Mouse (Mus musculus): ENCODE data around the gene Rasl10a. TPM values are rescaled to one million over a fixed set of nuclear protein-coding genes. Genes with fewer than 3 reads are reported as not detected.

Rasl10a gene
- polyA plus RNA-seq, 1 experiment: 6.6 TPM

DNA sequence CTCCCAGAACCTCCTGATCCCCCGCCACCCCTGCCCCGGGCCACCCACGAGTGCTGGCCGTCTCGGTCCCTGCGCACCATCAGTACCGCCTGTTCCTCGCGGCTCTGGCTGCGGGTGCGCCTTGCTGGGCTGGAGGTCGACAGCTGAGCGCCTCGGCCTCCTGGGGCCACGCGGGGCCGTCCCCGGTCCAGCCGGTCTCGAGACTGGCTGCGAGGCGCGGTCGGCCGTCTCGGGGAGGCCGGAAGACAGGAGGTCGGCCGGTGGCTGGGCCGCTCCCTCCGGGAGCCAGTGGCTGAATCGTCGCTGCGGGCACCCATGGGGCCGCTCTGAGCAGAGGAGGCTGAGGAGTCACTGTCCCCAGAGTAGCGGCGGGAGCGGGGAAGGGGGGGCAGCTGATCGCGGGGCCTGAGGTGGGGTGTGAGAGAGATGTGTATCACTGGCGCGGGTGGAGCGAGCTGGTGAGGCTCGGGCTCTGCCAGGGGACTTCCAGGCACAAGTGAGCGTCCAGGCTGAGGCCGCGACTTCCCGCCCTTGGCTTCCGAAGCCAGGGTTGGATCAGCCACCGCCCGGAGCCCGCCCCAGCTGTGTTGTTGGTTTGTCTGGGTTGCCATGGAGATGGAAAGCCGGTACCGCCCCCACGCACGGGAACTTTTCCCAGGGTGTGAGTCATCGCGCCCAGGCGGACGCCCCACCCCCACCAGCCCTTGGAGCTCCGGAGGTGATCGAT, 3.6 kb downstream of the Rasl10a start:
- 1% methylated on average over 62 of the region's 62 CpGs for WGBS
- H3K4me3 ChIP-seq (replicated peaks; ENCODE audit: control insufficient read depth, low read depth, low read length): no peak overlapping the region
- no peak overlapping the region; the same call in 1 of the 2 replicates for H3K27ac ChIP-seq (ENCODE audit: control insufficient read depth, insufficient read depth, low read depth, low read length, poor library complexity)
- no peak for TF ChIP-seq POLR2A (IDR thresholded peaks at IDR 0.05; ENCODE audit: borderline replicate concordance, control insufficient read depth, low read depth, low read length)
- no peak for TF ChIP-seq CTCF (IDR thresholded peaks at IDR 0.05; ENCODE audit: control insufficient read depth, insufficient read depth, low read length)
- peaks cover 1% of the 10 kb centered on the region; the same call in 1 of the 2 replicates for H3K4me1 ChIP-seq (ENCODE audit: control insufficient read depth, insufficient read depth, low read length)

DNA sequence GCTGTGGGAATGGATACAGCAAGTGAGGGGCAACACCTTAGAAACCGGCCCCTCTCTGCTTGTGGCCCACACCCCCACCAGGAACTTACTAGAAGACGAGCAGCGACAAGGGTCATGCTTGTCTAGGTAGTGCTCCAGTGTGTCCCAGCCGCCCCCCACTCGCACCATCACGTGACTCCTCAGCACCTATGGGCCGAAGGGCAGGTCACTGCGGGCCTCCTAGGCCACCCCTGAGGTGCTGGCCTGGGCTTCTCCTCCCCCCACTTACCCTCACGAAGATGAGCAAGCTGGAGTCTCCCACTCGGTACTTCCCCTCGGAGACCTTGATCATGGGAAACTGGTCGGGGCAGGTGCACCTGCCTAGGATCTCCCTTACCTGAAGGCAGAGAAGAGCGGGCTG, 4.4 kb downstream of the Rasl10a start:
- peak overlapping the region; percentile 15; the same call in 1 of the 2 replicates for H3K27ac ChIP-seq (ENCODE audit: control insufficient read depth, insufficient read depth, low read depth, low read length, poor library complexity)
- 27% methylated on average over 13 of the region's 13 CpGs for WGBS
- peaks cover 1% of the 10 kb centered on the region; the same call in 1 of the 2 replicates for H3K4me1 ChIP-seq (ENCODE audit: control insufficient read depth, insufficient read depth, low read length)
- no peak overlapping the region for H3K4me3 ChIP-seq (replicated peaks; ENCODE audit: control insufficient read depth, low read depth, low read length)
- TF ChIP-seq CTCF (IDR thresholded peaks at IDR 0.05; ENCODE audit: control insufficient read depth, insufficient read depth, low read length) (no peak), POLR2A (IDR thresholded peaks at IDR 0.05; ENCODE audit: borderline replicate concordance, control insufficient read depth, low read depth, low read length) (no peak)

DNA sequence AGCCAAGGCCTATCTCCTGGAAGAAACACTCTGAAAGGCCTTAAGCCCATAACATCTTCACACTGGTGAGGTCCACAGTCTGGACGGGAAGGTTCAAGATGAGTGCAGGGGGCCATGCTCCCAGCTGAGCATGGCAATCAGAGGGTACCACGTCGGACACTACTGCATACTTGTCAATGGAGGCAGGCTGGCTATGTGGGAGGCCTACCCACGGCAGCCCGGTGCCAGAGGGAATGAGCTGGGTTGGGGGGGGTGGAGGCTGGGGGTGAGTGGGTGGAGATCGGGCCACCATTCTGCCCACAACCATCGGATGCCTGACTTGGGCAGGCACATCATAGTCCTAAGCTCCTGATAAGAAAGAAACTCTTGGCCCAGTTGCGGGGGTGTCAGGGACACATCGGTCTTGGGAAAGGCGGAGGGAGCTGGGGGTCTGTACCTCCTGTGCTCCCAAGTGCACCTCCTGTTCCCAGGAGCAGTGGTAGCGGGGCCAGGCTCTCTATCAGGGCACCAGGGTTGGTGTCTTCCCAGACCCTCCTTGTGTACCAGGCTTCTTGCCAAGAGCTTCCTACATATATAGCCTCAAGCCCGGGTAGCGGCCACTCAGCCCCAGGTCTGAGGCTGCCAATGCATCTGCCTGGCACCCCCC, 5.1 kb downstream of the Rasl10a start:
- TF ChIP-seq POLR2A (IDR thresholded peaks at IDR 0.05; ENCODE audit: borderline replicate concordance, control insufficient read depth, low read depth, low read length) (no peak), CTCF (IDR thresholded peaks at IDR 0.05; ENCODE audit: control insufficient read depth, insufficient read depth, low read length) (no peak)
- WGBS: 66% methylated on average over 13 of the region's 13 CpGs
- no peak overlapping the region for H3K4me3 ChIP-seq (replicated peaks; ENCODE audit: control insufficient read depth, low read depth, low read length)
- H3K4me1 ChIP-seq (ENCODE audit: control insufficient read depth, insufficient read depth, low read length): peaks cover 1% of the 10 kb centered on the region; the same call in 1 of the 2 replicates
- H3K27ac ChIP-seq (ENCODE audit: control insufficient read depth, insufficient read depth, low read depth, low read length, poor library complexity): no peak overlapping the region

DNA sequence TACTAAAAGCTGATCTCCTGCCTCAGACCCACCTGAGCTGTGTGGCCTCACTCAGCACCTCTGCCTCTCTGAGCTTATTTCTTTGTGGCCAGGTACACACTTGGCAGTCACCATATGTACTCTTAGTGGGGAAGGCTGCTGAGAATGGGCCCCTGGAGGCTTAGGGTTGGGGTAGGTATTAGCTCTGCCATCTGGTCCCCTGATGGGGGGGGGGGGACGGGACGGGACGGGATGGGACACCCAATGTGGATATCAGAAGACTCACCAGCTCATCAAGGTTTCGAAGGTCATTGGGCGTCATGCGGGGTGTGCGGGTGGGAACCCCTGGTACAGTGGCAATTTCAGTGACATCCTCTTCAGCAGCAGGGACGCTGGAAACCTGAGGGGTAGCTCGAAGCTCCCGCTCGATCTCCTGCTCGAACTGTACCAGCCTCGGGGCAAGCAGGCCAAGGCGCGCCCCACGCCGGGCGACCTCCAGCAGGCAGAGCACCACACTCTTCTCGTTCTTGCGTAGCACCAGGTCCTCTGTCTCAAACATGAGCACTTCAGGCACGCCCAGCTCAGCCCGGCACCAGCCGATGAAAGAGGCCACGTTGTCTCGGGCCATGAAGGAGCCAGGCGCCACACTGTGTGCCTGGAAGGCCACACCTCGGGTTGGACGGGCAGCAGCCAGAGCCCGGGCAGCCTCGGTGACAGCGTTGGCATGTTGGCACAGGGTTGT, 5.8 kb downstream of the Rasl10a start:
- Histone ChIP-seq H3K27ac (ENCODE audit: control insufficient read depth, insufficient read depth, low read depth, low read length, poor library complexity) (no peak overlapping the region), H3K4me1 (ENCODE audit: control insufficient read depth, insufficient read depth, low read length) (peaks cover 1% of the 10 kb centered on the region; the same call in 1 of the 2 replicates), H3K4me3 (replicated peaks; ENCODE audit: control insufficient read depth, low read depth, low read length) (no peak overlapping the region)
- TF ChIP-seq POLR2A (IDR thresholded peaks at IDR 0.05; ENCODE audit: borderline replicate concordance, control insufficient read depth, low read depth, low read length): no peak
- no peak for TF ChIP-seq CTCF (IDR thresholded peaks at IDR 0.05; ENCODE audit: control insufficient read depth, insufficient read depth, low read length)
- WGBS: 68% methylated on average over 31 of the region's 31 CpGs

DNA sequence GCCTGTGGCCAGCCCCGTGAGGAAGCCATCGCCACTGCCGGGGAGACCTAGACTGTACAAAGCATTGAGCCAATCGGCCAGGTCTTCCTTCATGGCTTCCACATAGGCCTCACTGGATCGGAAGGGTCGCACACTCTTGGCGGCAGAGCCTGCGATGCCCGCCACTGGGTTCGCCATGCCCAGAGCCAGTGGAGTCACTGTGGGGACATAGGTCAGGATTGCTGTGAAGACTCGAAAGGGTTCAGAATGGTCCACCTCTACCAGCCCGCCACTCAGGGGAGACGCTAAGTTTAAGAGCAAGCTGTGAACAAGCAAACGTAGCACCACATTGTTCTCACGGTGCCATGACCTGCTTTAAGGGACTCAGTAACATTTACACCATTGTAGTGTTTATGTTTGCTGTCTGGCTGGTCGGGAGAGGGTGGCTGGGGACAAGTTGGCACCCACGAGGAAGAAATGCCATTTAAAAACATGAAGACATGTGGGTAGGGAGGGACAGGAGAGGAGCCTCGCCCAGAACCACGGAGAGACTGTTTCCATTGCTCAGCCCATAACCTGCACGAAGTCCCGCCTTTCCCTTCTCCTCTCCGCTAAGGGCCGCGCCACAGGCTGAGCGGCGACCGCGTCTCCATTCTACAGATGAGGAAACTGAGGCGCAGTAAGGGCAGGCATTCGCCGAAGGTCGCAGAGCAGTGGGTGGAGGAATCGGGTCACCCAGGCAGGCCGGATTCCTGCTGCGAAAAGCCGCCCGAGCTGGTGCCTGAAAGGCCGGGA, 6.5 kb downstream of the Rasl10a start:
- peak overlapping the region; percentile 36; the same call in 1 of the 2 replicates for H3K27ac ChIP-seq (ENCODE audit: control insufficient read depth, insufficient read depth, low read depth, low read length, poor library complexity)
- TF ChIP-seq CTCF (IDR thresholded peaks at IDR 0.05; ENCODE audit: control insufficient read depth, insufficient read depth, low read length): no peak
- TF ChIP-seq POLR2A (IDR thresholded peaks at IDR 0.05; ENCODE audit: borderline replicate concordance, control insufficient read depth, low read depth, low read length): 0 out of 2 replicates have a peak, but pooled peaks have one; percentile 22
- H3K4me1 ChIP-seq (ENCODE audit: control insufficient read depth, insufficient read depth, low read length): peaks cover 1% of the 10 kb centered on the region; the same call in 1 of the 2 replicates
- WGBS: 23% methylated on average over 38 of the region's 38 CpGs
- peak overlapping the region; percentile 85 for H3K4me3 ChIP-seq (replicated peaks; ENCODE audit: control insufficient read depth, low read depth, low read length)

DNA sequence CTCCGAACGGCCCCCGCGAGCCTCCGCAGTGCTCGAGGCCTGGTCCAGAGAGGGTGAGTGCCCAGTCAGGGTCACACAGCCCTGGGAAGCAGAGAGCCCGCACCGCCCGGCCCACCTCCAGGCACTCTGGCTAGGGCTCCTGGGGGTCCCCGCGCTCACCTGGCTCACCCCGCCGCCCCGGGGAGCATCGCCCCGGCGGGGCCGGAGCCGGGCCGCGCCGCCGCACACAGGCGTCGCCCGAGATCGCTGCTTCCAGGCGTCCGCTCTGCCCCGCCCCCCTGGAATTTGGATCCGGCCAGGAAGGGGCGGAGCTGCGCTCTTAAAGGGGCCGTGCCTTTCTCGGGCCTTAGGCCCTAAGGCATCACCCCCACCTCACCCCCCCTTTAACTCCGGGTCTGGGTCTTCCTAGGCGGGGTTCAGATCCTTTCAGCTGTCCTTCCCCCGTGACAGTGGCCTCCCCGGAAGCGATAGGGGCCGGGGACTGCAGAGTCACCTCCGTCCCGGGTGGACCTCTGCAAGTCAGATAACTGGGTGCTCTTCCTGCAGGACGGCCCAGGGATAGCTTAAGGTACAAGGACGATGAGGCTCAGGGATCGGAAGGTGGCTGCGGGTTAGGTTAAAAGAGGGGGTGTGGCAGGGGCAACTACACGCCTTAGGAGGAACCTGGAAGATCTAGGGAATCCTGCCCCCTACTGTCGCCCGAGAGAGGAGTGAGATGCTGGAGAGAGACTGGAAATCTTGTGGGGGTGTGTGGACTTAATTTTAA, 7.3 kb downstream of the Rasl10a start, which contains the start of gene Gas2l1:
TSS of gene Gas2l1 (minus strand) at position 272 of the 766 bp plus-strand sequence.
- Histone ChIP-seq H3K27ac (ENCODE audit: control insufficient read depth, insufficient read depth, low read depth, low read length, poor library complexity) (peak within 1 kb of the TSS; percentile 36; the same call in 1 of the 2 replicates), H3K4me3 (replicated peaks; ENCODE audit: control insufficient read depth, low read depth, low read length) (peak within 1 kb of the TSS; percentile 85), H3K4me1 (ENCODE audit: control insufficient read depth, insufficient read depth, low read length) (peaks cover 1% of the 10 kb centered on the region; the same call in 1 of the 2 replicates)
- WGBS: under 1% methylated on average over 50 of the region's 50 CpGs
- TF ChIP-seq CTCF (IDR thresholded peaks at IDR 0.05; ENCODE audit: control insufficient read depth, insufficient read depth, low read length) (peak; percentile 58; the same call in 1 of the 2 replicates), POLR2A (IDR thresholded peaks at IDR 0.05; ENCODE audit: borderline replicate concordance, control insufficient read depth, low read depth, low read length) (0 out of 2 replicates have a peak, but pooled peaks have one; percentile 1)

DNA sequence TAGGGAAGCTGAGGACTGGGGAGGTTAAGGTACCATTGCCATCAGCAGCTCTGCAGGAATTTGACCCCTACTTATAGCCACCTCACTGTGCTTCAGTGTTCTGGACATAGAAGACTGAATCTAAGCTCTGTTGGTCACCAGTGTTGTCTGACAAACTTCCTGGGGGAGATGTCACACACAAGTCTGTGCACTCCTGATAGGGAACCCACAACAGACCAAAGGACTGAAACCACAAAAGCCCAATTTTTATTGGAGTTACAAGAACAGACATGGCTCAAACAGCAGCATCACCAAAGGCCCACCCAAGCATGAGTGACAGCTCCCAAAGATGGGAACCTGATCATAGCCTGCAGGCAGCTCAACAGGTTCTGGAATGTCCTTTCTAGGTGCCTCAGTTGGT, 9.1 kb downstream of the Rasl10a start:
- H3K4me1 ChIP-seq (ENCODE audit: control insufficient read depth, insufficient read depth, low read length): peaks cover 1% of the 10 kb centered on the region; the same call in 1 of the 2 replicates
- no peak overlapping the region for H3K4me3 ChIP-seq (replicated peaks; ENCODE audit: control insufficient read depth, low read depth, low read length)
- H3K27ac ChIP-seq (ENCODE audit: control insufficient read depth, insufficient read depth, low read depth, low read length, poor library complexity): no peak overlapping the region
- TF ChIP-seq POLR2A (IDR thresholded peaks at IDR 0.05; ENCODE audit: borderline replicate concordance, control insufficient read depth, low read depth, low read length): no peak
- no peak for TF ChIP-seq CTCF (IDR thresholded peaks at IDR 0.05; ENCODE audit: control insufficient read depth, insufficient read depth, low read length)

Data from bone marrow, adult 2 months (tissue).